Mouse (Mus musculus): ENCODE data around the gene Dgat2. TPM values are rescaled to one million over a fixed set of nuclear protein-coding genes. Genes with fewer than 3 reads are reported as not detected.

Gene Dgat2
- polyA plus RNA-seq, 1 experiment from 2014 or later = 22.3 TPM

DNA sequence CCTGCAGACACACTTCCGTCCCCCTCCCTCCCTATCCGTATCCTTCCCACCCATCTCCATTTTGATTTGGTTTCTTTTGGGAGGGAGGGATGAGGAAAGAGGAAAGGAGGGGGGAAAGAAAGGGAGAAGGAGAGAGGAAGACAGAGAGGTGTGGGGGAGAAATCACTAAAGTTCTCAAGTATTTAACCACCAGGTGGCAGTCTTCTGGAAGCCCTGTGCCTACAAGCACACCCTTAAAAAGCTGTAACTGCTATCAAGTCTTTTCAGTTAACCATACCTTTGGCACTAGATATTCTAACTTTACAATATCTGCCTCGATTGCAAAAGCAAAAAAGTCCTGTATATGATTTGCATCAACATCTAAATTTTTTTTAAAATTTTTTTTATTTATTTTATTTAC lies 75.0 kb downstream of the Dgat2 start:
- H3K27ac ChIP-seq (replicated peaks in 1 of 2; ENCODE audit: control insufficient read depth in 1 of 2, insufficient read depth in 1 of 2, low read depth in 2 of 2, low read length in 2 of 2) = no peak overlapping the region

GRCm38 (mm10) chr7:99106714-99107270 lies 75.7 kb downstream of the Dgat2 start:
- no peak overlapping the region for H3K27ac ChIP-seq (replicated peaks in 1 of 2; ENCODE audit: control insufficient read depth in 1 of 2, insufficient read depth in 1 of 2, low read depth in 2 of 2, low read length in 2 of 2)
- peaks cover 10 to 19% of the 10 kb centered on the region in 2 experiments for H3K4me1 ChIP-seq (ENCODE audit: control insufficient read depth in 2 of 2, insufficient read depth in 2 of 2, low read length in 2 of 2)
- no peak overlapping the region for H3K4me2 ChIP-seq (ENCODE audit: low read length)
- no peak overlapping the region for H3K9ac ChIP-seq (ENCODE audit: low read length)
- ATAC-seq (ENCODE audit: insufficient number of reproducible peaks, insufficient read depth, low FRiP score, low read depth) = no peak
- no peaks in the 10 kb centered on the region for H3K27me3 ChIP-seq (ENCODE audit: control insufficient read depth, insufficient read depth, low read length)
- H3K9me3 ChIP-seq (ENCODE audit: control insufficient read depth, low read length) = no peaks in the 10 kb centered on the region
- H3K4me3 ChIP-seq (ENCODE audit: control insufficient read depth in 1 of 2, insufficient read depth in 1 of 2, low read depth in 1 of 2, low read length in 2 of 2) = no peak overlapping the region
- 0 out of 2 replicates have a peak, but pooled peaks cover 5% of the 10 kb centered on the region for H3K36me3 ChIP-seq (ENCODE audit: control insufficient read depth, insufficient read depth, low read length)
- WGBS = 76% methylated on average over 4 of the region's 4 CpGs

More for the DNA sequence above, 75.0 kb downstream of the Dgat2 start:
- no peak overlapping the region for H3K4me2 ChIP-seq (ENCODE audit: low read length)
- H3K9ac ChIP-seq (ENCODE audit: low read length) = no peak overlapping the region
- no peaks in the 10 kb centered on the region for H3K27me3 ChIP-seq (ENCODE audit: control insufficient read depth, insufficient read depth, low read length)
- no peaks in the 10 kb centered on the region for H3K9me3 ChIP-seq (ENCODE audit: control insufficient read depth, low read length)
- H3K4me3 ChIP-seq (ENCODE audit: control insufficient read depth in 1 of 2, insufficient read depth in 1 of 2, low read depth in 1 of 2, low read length in 2 of 2) = no peak overlapping the region
- no peak for ATAC-seq (ENCODE audit: insufficient number of reproducible peaks, insufficient read depth, low FRiP score, low read depth)
- WGBS = 53% methylated on average over 3 of the region's 3 CpGs
- 0 out of 2 replicates have a peak, but pooled peaks cover 7% of the 10 kb centered on the region for H3K36me3 ChIP-seq (ENCODE audit: control insufficient read depth, insufficient read depth, low read length)
- peaks cover 5 to 11% of the 10 kb centered on the region in 2 experiments for H3K4me1 ChIP-seq (ENCODE audit: control insufficient read depth in 2 of 2, insufficient read depth in 2 of 2, low read length in 2 of 2)

Other genes starting within 250 kb of the Dgat2 start
- gene Uvrag, start 41.6 kb downstream of the Dgat2 start, polyA plus RNA-seq (2014; fragmentation: Nextera tagmentation; extraction: Ambion mirVana) = 18.9 and 19.1 TPM in 2 replicates
- 1.1 and 1.7 TPM in 2 replicates for gene Mogat2, start 55.9 kb upstream of the Dgat2 start, polyA plus RNA-seq (2014; fragmentation: Nextera tagmentation; extraction: Ambion mirVana)
- 2.1 and 2.4 TPM in 2 replicates for gene Map6, start 84.7 kb upstream of the Dgat2 start, polyA plus RNA-seq (2014; fragmentation: Nextera tagmentation; extraction: Ambion mirVana)
- gene Serpinh1, start 170.5 kb upstream of the Dgat2 start, polyA plus RNA-seq (2014; fragmentation: Nextera tagmentation; extraction: Ambion mirVana) = 401 and 427 TPM in 2 replicates
- gene Gdpd5, start 198.7 kb upstream of the Dgat2 start, polyA plus RNA-seq (2014; fragmentation: Nextera tagmentation; extraction: Ambion mirVana) = 24.9 and 25.5 TPM in 2 replicates